Comparison of ENCODE assay signal across 9 mouse cellular contexts in genomic region chr4:141643118-141643855, GRCm38 (mm10). TPM values are rescaled to one million over a fixed set of nuclear protein-coding genes. Genes with fewer than 3 reads are reported as not detected.
A peak's percentile ranks its signal among the peaks of the same experiment; 100 is the strongest.
DNase-seq lines count a peak whose midpoint lies in the region; ATAC-seq lines count a peak whose summit lies in the region.
"Had no signal": no experiment of that assay in that cellular context is flagged by ENCODE, and none has a peak within 500 bp of the region (broad histone marks: within the 10 kb centered on the region; RNA-seq: fewer than 3 reads in every experiment).

No protein-coding gene starts in this region.

- H3K9me3 ChIP-seq in forebrain, embryonic 13.5 days (replicated peaks) = no peaks in the 10 kb centered on the region
- no peaks in the 10 kb centered on the region for H3K9me3 ChIP-seq in forebrain, embryonic 11.5 days (ENCODE audit: control insufficient read depth, low read length)
- no peaks in the 10 kb centered on the region for H3K9me3 ChIP-seq in kidney, embryonic 14.5 days (ENCODE audit: control insufficient read depth, low read length)
- no peaks in the 10 kb centered on the region for H3K9me3 ChIP-seq in limb, embryonic 15.5 days
- H3K9me3 ChIP-seq in stomach, embryonic 14.5 days (ENCODE audit: control insufficient read depth, low read depth, low read length) = no peaks in the 10 kb centered on the region

- peaks cover 13% of the 10 kb centered on the region for H3K4me1 ChIP-seq in forebrain, embryonic 13.5 days
- H3K4me1 ChIP-seq in forebrain, embryonic 11.5 days (replicated peaks; ENCODE audit: control insufficient read depth, insufficient read depth, low read length) = no peaks in the 10 kb centered on the region
- H3K4me1 ChIP-seq in kidney, embryonic 14.5 days (ENCODE audit: control insufficient read depth, insufficient read depth, low read length) = peaks cover 9% of the 10 kb centered on the region
- peaks cover 10% of the 10 kb centered on the region; the same call in 1 of the 2 replicates for H3K4me1 ChIP-seq in limb, embryonic 15.5 days
- H3K4me1 ChIP-seq in stomach, embryonic 14.5 days (ENCODE audit: control insufficient read depth, insufficient read depth, low read length) = peaks cover 12% of the 10 kb centered on the region; the same call in 1 of the 2 replicates

- peaks cover 45% of the 10 kb centered on the region for H3K36me3 ChIP-seq in forebrain, embryonic 13.5 days (ENCODE audit: poor library complexity, severe bottlenecking)
- H3K36me3 ChIP-seq in forebrain, embryonic 11.5 days (ENCODE audit: control insufficient read depth, insufficient read depth, low read length) = peaks cover 3% of the 10 kb centered on the region; the same call in 1 of the 2 replicates
- peaks cover 31% of the 10 kb centered on the region for H3K36me3 ChIP-seq in kidney, embryonic 14.5 days (ENCODE audit: control insufficient read depth, insufficient read depth, low read length)
- peaks cover 51% of the 10 kb centered on the region for H3K36me3 ChIP-seq in limb, embryonic 15.5 days
- peaks cover 24% of the 10 kb centered on the region for H3K36me3 ChIP-seq in stomach, embryonic 14.5 days (ENCODE audit: control insufficient read depth, insufficient read depth, low read length)

- peak overlapping the region; percentile 30; the same call in 1 of the 2 replicates for H3K9ac ChIP-seq in forebrain, embryonic 13.5 days
- H3K9ac ChIP-seq in forebrain, embryonic 11.5 days (ENCODE audit: low read length) = no peak overlapping the region
- no peak overlapping the region for H3K9ac ChIP-seq in kidney, embryonic 14.5 days (ENCODE audit: low read depth, low read length)
- no peak overlapping the region for H3K9ac ChIP-seq in limb, embryonic 15.5 days
- no peak overlapping the region for H3K9ac ChIP-seq in stomach, embryonic 14.5 days (replicated peaks; ENCODE audit: low read depth, low read length)

- H3K4me3 ChIP-seq in forebrain, embryonic 13.5 days = no peak overlapping the region
- H3K4me3 ChIP-seq in forebrain, embryonic 11.5 days (ENCODE audit: low read depth, low read length) = no peak overlapping the region
- H3K4me3 ChIP-seq in kidney, embryonic 14.5 days (ENCODE audit: low read length) = no peak overlapping the region
- H3K4me3 ChIP-seq in limb, embryonic 15.5 days = no peak overlapping the region
- no peak overlapping the region for H3K4me3 ChIP-seq in stomach, embryonic 14.5 days (ENCODE audit: low read depth, low read length)
- H3K4me3 ChIP-seq: erythroblast, embryonic 14.5 days had no signal

- no peak overlapping the region for H3K4me2 ChIP-seq in forebrain, embryonic 13.5 days
- no peak overlapping the region for H3K4me2 ChIP-seq in forebrain, embryonic 11.5 days (ENCODE audit: low read depth, low read length, severe bottlenecking)
- H3K4me2 ChIP-seq in kidney, embryonic 14.5 days (replicated peaks; ENCODE audit: low read depth, low read length) = no peak overlapping the region
- H3K4me2 ChIP-seq in limb, embryonic 15.5 days = no peak overlapping the region
- no peak overlapping the region for H3K4me2 ChIP-seq in stomach, embryonic 14.5 days (replicated peaks; ENCODE audit: low read depth, low read length)

- ATAC-seq in forebrain, embryonic 13.5 days = peak; percentile 65
- ATAC-seq in forebrain, embryonic 11.5 days (replicated peaks; ENCODE audit: low FRiP score) = no peak
- ATAC-seq in kidney, embryonic 14.5 days (ENCODE audit: low FRiP score, low TSS enrichment) = peak; percentile 54
- ATAC-seq in limb, embryonic 15.5 days (ENCODE audit: insufficient number of reproducible peaks, low FRiP score, low TSS enrichment, low read depth) = 0 out of 2 replicates have a peak, but pooled peaks have one; percentile 23
- ATAC-seq in stomach, embryonic 14.5 days (ENCODE audit: insufficient number of reproducible peaks, insufficient read depth, low FRiP score, low read depth) = peak; percentile 16; the same call in 1 of the 2 replicates

- H3K27ac ChIP-seq in forebrain, embryonic 13.5 days = peak overlapping the region; percentile 74
- no peak overlapping the region for H3K27ac ChIP-seq in forebrain, embryonic 11.5 days (ENCODE audit: low read depth, low read length)
- peak overlapping the region; percentile 42; the same call in 1 of the 2 replicates for H3K27ac ChIP-seq in kidney, embryonic 14.5 days (ENCODE audit: low read depth, low read length)
- H3K27ac ChIP-seq in limb, embryonic 15.5 days = peak overlapping the region; percentile 68
- peak overlapping the region; percentile 69; the same call in 1 of the 2 replicates for H3K27ac ChIP-seq in stomach, embryonic 14.5 days (ENCODE audit: low read length)

- H3K27me3 ChIP-seq in forebrain, embryonic 13.5 days = no peaks in the 10 kb centered on the region
- H3K27me3 ChIP-seq in forebrain, embryonic 11.5 days (ENCODE audit: control insufficient read depth, insufficient read depth, low read length) = no peaks in the 10 kb centered on the region
- H3K27me3 ChIP-seq in kidney, embryonic 14.5 days (ENCODE audit: control insufficient read depth, insufficient read depth, low read length) = no peaks in the 10 kb centered on the region
- H3K27me3 ChIP-seq in limb, embryonic 15.5 days = no peaks in the 10 kb centered on the region
- H3K27me3 ChIP-seq in stomach, embryonic 14.5 days (ENCODE audit: control insufficient read depth, insufficient read depth, low read length) = no peaks in the 10 kb centered on the region

- WGBS in forebrain, embryonic 13.5 days = 39% methylated on average over 7 of the region's 7 CpGs
- WGBS in forebrain, embryonic 11.5 days = 73% methylated on average over 7 of the region's 7 CpGs
- WGBS in kidney, embryonic 14.5 days = 25% methylated on average over 7 of the region's 7 CpGs
- 60% methylated on average over 7 of the region's 7 CpGs for WGBS in limb, embryonic 15.5 days
- WGBS in stomach, embryonic 14.5 days = 61% methylated on average over 7 of the region's 7 CpGs

- no peak for DNase-seq in forebrain, embryonic 11.5 days (ENCODE audit: low spot score)
- peak; percentile 77 for DNase-seq in cerebellum, adult 9-10 months
- DNase-seq in heart, adult 9 months (ENCODE audit: low spot score in 2 of 2) = peak; percentile 88 to 89
- DNase-seq in B cell, adult 2 months = no peak

RNA-seq across cellular contexts. Expression of gene Slc25a34, which starts 19.7 kb away (rescaled TPM):
- 0.08 and 0.13 TPM in 2 replicates for polyA plus RNA-seq in forebrain, embryonic 13.5 days (2015; fragmentation: Nextera tagmentation; extraction: Ambion mirVana)
- 0.13 TPM in 1 of 2 replicates, not detected in the other for polyA plus RNA-seq in forebrain, embryonic 11.5 days (2014; fragmentation: Nextera tagmentation; extraction: Ambion mirVana)
- polyA plus RNA-seq in kidney, embryonic 14.5 days (2014; fragmentation: Nextera tagmentation; extraction: Ambion mirVana) = 0.07 TPM in 1 of 2 replicates, not detected in the other
- 0.14 and 0.52 TPM in 2 replicates for polyA plus RNA-seq in limb, embryonic 15.5 days (2015; fragmentation: Nextera tagmentation; extraction: Ambion mirVana)
- not detected in 2 replicates for polyA plus RNA-seq in stomach, embryonic 14.5 days (2014; fragmentation: Nextera tagmentation; extraction: Ambion mirVana)
- polyA plus RNA-seq: erythroblast, embryonic 14.5 days had no signal

RNA-seq across cellular contexts. Expression of gene Plekhm2, which starts 21.4 kb away (rescaled TPM):
- 6.1 and 7.2 TPM in 2 replicates for polyA plus RNA-seq in forebrain, embryonic 13.5 days (2015; fragmentation: Nextera tagmentation; extraction: Ambion mirVana)
- 4.2 and 4.6 TPM in 2 replicates for polyA plus RNA-seq in forebrain, embryonic 11.5 days (2014; fragmentation: Nextera tagmentation; extraction: Ambion mirVana)
- polyA plus RNA-seq in kidney, embryonic 14.5 days (2014; fragmentation: Nextera tagmentation; extraction: Ambion mirVana) = 3.5 and 6.8 TPM in 2 replicates
- polyA plus RNA-seq in limb, embryonic 15.5 days (2015; fragmentation: Nextera tagmentation; extraction: Ambion mirVana) = 5.8 and 6.5 TPM in 2 replicates
- polyA plus RNA-seq in stomach, embryonic 14.5 days (2014; fragmentation: Nextera tagmentation; extraction: Ambion mirVana) = 4.6 TPM in 2 replicates

RNA-seq across cellular contexts. Expression of gene Tmem82, which starts 24.9 kb away (rescaled TPM):
- 0.17 TPM in 1 of 2 replicates, not detected in the other for polyA plus RNA-seq in forebrain, embryonic 13.5 days (2015; fragmentation: Nextera tagmentation; extraction: Ambion mirVana)
- 0.28 TPM in 1 of 2 replicates, not detected in the other for polyA plus RNA-seq in forebrain, embryonic 11.5 days (2014; fragmentation: Nextera tagmentation; extraction: Ambion mirVana)
- polyA plus RNA-seq in kidney, embryonic 14.5 days (2014; fragmentation: Nextera tagmentation; extraction: Ambion mirVana) = 0.86 and 1.2 TPM in 2 replicates
- polyA plus RNA-seq in limb, embryonic 15.5 days (2015; fragmentation: Nextera tagmentation; extraction: Ambion mirVana) = 0.20 and 0.29 TPM in 2 replicates
- 0.29 and 0.32 TPM in 2 replicates for polyA plus RNA-seq in stomach, embryonic 14.5 days (2014; fragmentation: Nextera tagmentation; extraction: Ambion mirVana)

RNA-seq across cellular contexts. Expression of gene Fblim1, which starts 37.4 kb away (rescaled TPM):
- 11.1 and 13.9 TPM in 2 replicates for polyA plus RNA-seq in forebrain, embryonic 13.5 days (2015; fragmentation: Nextera tagmentation; extraction: Ambion mirVana)
- 21.4 and 24.8 TPM in 2 replicates for polyA plus RNA-seq in forebrain, embryonic 11.5 days (2014; fragmentation: Nextera tagmentation; extraction: Ambion mirVana)
- 49.4 and 71.3 TPM in 2 replicates for polyA plus RNA-seq in kidney, embryonic 14.5 days (2014; fragmentation: Nextera tagmentation; extraction: Ambion mirVana)
- 27.1 and 29.3 TPM in 2 replicates for polyA plus RNA-seq in limb, embryonic 15.5 days (2015; fragmentation: Nextera tagmentation; extraction: Ambion mirVana)
- polyA plus RNA-seq in stomach, embryonic 14.5 days (2014; fragmentation: Nextera tagmentation; extraction: Ambion mirVana) = 94.9 and 98.0 TPM in 2 replicates

RNA-seq across cellular contexts. Expression of gene Rsc1a1, which starts 42.1 kb away (rescaled TPM):
- polyA plus RNA-seq in forebrain, embryonic 13.5 days (2015; fragmentation: Nextera tagmentation; extraction: Ambion mirVana) = 0.21 and 2.8 TPM in 2 replicates
- 2.4 TPM in 1 of 2 replicates, not detected in the other for polyA plus RNA-seq in forebrain, embryonic 11.5 days (2014; fragmentation: Nextera tagmentation; extraction: Ambion mirVana)
- not detected in 2 replicates for polyA plus RNA-seq in kidney, embryonic 14.5 days (2014; fragmentation: Nextera tagmentation; extraction: Ambion mirVana)
- 0.45 TPM in 1 of 2 replicates, not detected in the other for polyA plus RNA-seq in limb, embryonic 15.5 days (2015; fragmentation: Nextera tagmentation; extraction: Ambion mirVana)
- 0.51 TPM in 1 of 2 replicates, not detected in the other for polyA plus RNA-seq in stomach, embryonic 14.5 days (2014; fragmentation: Nextera tagmentation; extraction: Ambion mirVana)

Comparison
In these comparisons a context has a peak if more than half of its experiments do, and no peak if none do; other contexts are left out.
1. DNase-seq: peak in cerebellum, adult 9-10 months (single experiment) and heart, adult 9 months (2 of 2); none in forebrain, embryonic 11.5 days (single experiment) and B cell, adult 2 months (0 of 2).